Mouse (Mus musculus) heart, postnatal 4 days (tissue): ENCODE measurements around the gene Ralbp1. TPM values are rescaled to one million over a fixed set of nuclear protein-coding genes. Genes with fewer than 3 reads are reported as not detected.

ENCODE experiments used
- total RNA-seq, 2 experiments: library from RNA; stranded (reverse); gene quantifications; 2 replicates each; pipeline ENCODE4 v1.2.3; 2021

The Ralbp1 gene
- total RNA-seq, 2 experiments from 2014 or later, result 29.3 to 33.4 TPM

Other genes with a start within 250 kb of the Ralbp1 start
- under 1 TPM; 0.14 to 0.47 TPM for gene Txndc2, start 243.6 kb downstream of the Ralbp1 start, total RNA-seq
- gene Rab31, start 113.0 kb downstream of the Ralbp1 start, total RNA-seq, result 10 to 100 TPM; 39.7 to 42.5 TPM
- 10 to 100 TPM; 79.8 to 83.0 TPM for gene Ppp4r1, start 103.2 kb downstream of the Ralbp1 start, total RNA-seq
- gene Twsg1, start 65.4 kb upstream of the Ralbp1 start, total RNA-seq, result 10 to 100 TPM; 80.3 to 81.0 TPM
- gene Ankrd12, start 191.3 kb upstream of the Ralbp1 start, total RNA-seq, result 10 to 100 TPM; 14.1 to 16.2 TPM
- gene Ndufv2, start 215.8 kb upstream of the Ralbp1 start, total RNA-seq, result 100 to 1,000 TPM; 846 to 878 TPM
- 10 to 100 TPM; 25.1 to 26.7 TPM for gene Washc1, start 225.7 kb upstream of the Ralbp1 start, total RNA-seq
- 1 to 10 TPM; 7.7 to 8.9 TPM for gene Ddx11, start 237.7 kb upstream of the Ralbp1 start, total RNA-seq